Comparison of ENCODE assay signal across 21 mouse cellular contexts in genomic region chr14:88084854-88085253, GRCm38 (mm10).
DNase-seq lines count a peak whose midpoint lies in the region; ATAC-seq and TF ChIP-seq lines count a peak whose summit lies in the region.
"Had no signal": no experiment of that assay in that cellular context is flagged by ENCODE, and none has a peak within 500 bp of the region (broad histone marks: within the 10 kb centered on the region; RNA-seq: fewer than 3 reads in every experiment).

No protein-coding gene starts in this region.

- no peak for TF ChIP-seq POLR2A in brain, embryonic 14.5 days (IDR thresholded peaks at IDR 0.05; ENCODE audit: borderline replicate concordance, extremely low read depth, insufficient read depth, insufficient read length, poor library complexity, severe bottlenecking)

- no peak for TF ChIP-seq CTCF in brain, embryonic 14.5 days (IDR thresholded peaks at IDR 0.05; ENCODE audit: borderline replicate concordance, extremely low read depth, insufficient read depth, insufficient read length)

- no peaks in the 10 kb centered on the region for H3K4me1 ChIP-seq in kidney, embryonic 15.5 days
- H3K4me1 ChIP-seq: embryonic facial prominence, embryonic 13.5 days; forebrain, embryonic 15.5 days; heart, embryonic 10.5 days; hindbrain, embryonic 15.5 days had no signal

- ATAC-seq in kidney, embryonic 15.5 days (replicated peaks; ENCODE audit: low FRiP score): no peak
- ATAC-seq: activated CD4-positive, CD25-positive, alpha-beta regulatory T cell, adult 4 months; forebrain, embryonic 15.5 days had no signal

- no peak overlapping the region for H3K27ac ChIP-seq in kidney, embryonic 15.5 days
- H3K27ac ChIP-seq: embryonic facial prominence, embryonic 13.5 days; forebrain, embryonic 15.5 days; heart, embryonic 10.5 days; hindbrain, embryonic 15.5 days; macrophage had no signal

- no peaks in the 10 kb centered on the region for H3K9me3 ChIP-seq in kidney, embryonic 15.5 days (replicated peaks)
- H3K9me3 ChIP-seq: embryonic facial prominence, embryonic 13.5 days; forebrain, embryonic 15.5 days; heart, embryonic 10.5 days; hindbrain, embryonic 15.5 days had no signal

- no peaks in the 10 kb centered on the region for H3K27me3 ChIP-seq in kidney, embryonic 15.5 days
- H3K27me3 ChIP-seq: embryonic facial prominence, embryonic 13.5 days; forebrain, embryonic 15.5 days; hindbrain, embryonic 15.5 days had no signal

- H3K4me3 ChIP-seq in kidney, embryonic 15.5 days (replicated peaks): no peak overlapping the region
- H3K4me3 ChIP-seq: embryonic facial prominence, embryonic 13.5 days; forebrain, embryonic 15.5 days; heart, embryonic 10.5 days; hindbrain, embryonic 15.5 days had no signal

- H3K4me2 ChIP-seq in kidney, embryonic 15.5 days: no peak overlapping the region
- H3K4me2 ChIP-seq: embryonic facial prominence, embryonic 13.5 days; forebrain, embryonic 15.5 days; hindbrain, embryonic 15.5 days; liver, embryonic 11.5 days had no signal

- no peak overlapping the region for H3K9ac ChIP-seq in kidney, embryonic 15.5 days
- H3K9ac ChIP-seq: embryonic facial prominence, embryonic 13.5 days; forebrain, embryonic 15.5 days; hindbrain, embryonic 15.5 days had no signal

- 74% methylated on average over 3 of the region's 3 CpGs for WGBS in kidney, embryonic 15.5 days

- peak; percentile 43 for DNase-seq in kidney, adult 9 months
- DNase-seq in NIH3T3 (ENCODE audit: low read depth): peak; percentile 2
- DNase-seq in brain, embryonic 14.5 days (ENCODE audit: low read depth): peak; percentile 23
- peak; percentile 1 for DNase-seq in lung, postnatal 14 days
- DNase-seq in layer of hippocampus, postnatal 14 days (ENCODE audit: low spot score in 2 of 2): no peak
- no peak for DNase-seq in thymus, postnatal 4 days
- DNase-seq: adrenal gland, adult 8-10 months; cerebellum, adult 2 months; cerebellum, postnatal 25 days; gastrocnemius, postnatal 10 days; right cerebral cortex, adult 18-20 months; right cerebral cortex, postnatal 4 days; thymus, postnatal 14 days had no signal

- no peaks in the 10 kb centered on the region for H3K36me3 ChIP-seq in kidney, embryonic 15.5 days
- H3K36me3 ChIP-seq: embryonic facial prominence, embryonic 13.5 days; forebrain, embryonic 15.5 days; heart, embryonic 10.5 days; hindbrain, embryonic 15.5 days had no signal

Comparison
In these comparisons a context has a peak if more than half of its experiments do, and no peak if none do; other contexts are left out.
1. DNase-seq: peak in kidney, adult 9 months (single experiment), NIH3T3 (single experiment), brain, embryonic 14.5 days (single experiment) and lung, postnatal 14 days (single experiment); none in layer of hippocampus, postnatal 14 days (0 of 2) and thymus, postnatal 4 days (single experiment).